Mouse (Mus musculus) kidney, adult 2 months (tissue): ENCODE data around the gene Mogat2.

Source experiments
- CTCF ChIP-seq: fragments of 200-500 bp; conservative IDR thresholded peaks from 2 replicates; pipeline ENCODE4 v1.5.1; 2011; ENCODE audit warnings: low read depth, mild to moderate bottlenecking, control low read depth, low read length, moderate library complexity, mixed read lengths; ENCODE audit not compliant: insufficient read depth, insufficient read length
- POLR2A ChIP-seq: fragments of 200-500 bp; IDR thresholded peaks from one replicate; pipeline ENCODE4 v1.6.1; 2011; ENCODE audit warnings: low read depth, low read length, control low read depth

GRCm38 (mm10) chr7:99263509-99263908 is 25.1 kb upstream of the Mogat2 start:
- TF ChIP-seq CTCF: no peak
- TF ChIP-seq POLR2A: no peak
